Mouse (Mus musculus): ENCODE results near the gene Tnfrsf18. TPM values are rescaled to one million over a fixed set of nuclear protein-coding genes. Genes with fewer than 3 reads are reported as not detected.

Gene Tnfrsf18
- polyA plus RNA-seq, 1 experiment from 2014 or later = 1.1 TPM

DNA sequence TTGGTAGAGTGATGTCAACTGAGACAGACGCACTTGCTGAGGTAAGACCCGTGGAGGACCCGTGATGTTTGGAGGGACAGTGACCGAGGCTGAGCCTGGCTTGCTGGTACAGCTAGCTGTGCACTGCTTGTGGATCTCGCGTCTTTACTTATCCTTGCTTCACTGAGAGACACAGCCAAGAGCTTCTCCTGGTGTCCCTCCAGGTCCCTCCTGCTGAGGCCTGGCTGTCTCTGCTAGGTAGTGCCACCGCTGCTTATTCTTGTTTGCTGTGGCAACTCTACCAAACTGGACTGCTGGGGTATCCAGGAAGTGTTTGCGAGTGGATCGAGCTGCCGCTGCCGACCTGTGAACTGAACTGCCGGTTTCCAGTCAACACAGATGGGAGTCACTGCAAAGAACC is 6.2 kb upstream of the Tnfrsf18 start:
- no peak overlapping the region for H3K27ac ChIP-seq (replicated peaks)
- H3K4me1 ChIP-seq = no peaks in the 10 kb centered on the region
- 90% methylated on average over 12 of the region's 12 CpGs for WGBS
- no peaks in the 10 kb centered on the region for H3K27me3 ChIP-seq (ENCODE audit: low read depth, poor library complexity, severe bottlenecking)
- H3K4me3 ChIP-seq = no peak overlapping the region
- no peak for DNase-seq (ENCODE audit: low spot score)
- no peaks in the 10 kb centered on the region for H3K9me3 ChIP-seq (replicated peaks)
- H3K36me3 ChIP-seq = peaks cover 41% of the 10 kb centered on the region

DNA sequence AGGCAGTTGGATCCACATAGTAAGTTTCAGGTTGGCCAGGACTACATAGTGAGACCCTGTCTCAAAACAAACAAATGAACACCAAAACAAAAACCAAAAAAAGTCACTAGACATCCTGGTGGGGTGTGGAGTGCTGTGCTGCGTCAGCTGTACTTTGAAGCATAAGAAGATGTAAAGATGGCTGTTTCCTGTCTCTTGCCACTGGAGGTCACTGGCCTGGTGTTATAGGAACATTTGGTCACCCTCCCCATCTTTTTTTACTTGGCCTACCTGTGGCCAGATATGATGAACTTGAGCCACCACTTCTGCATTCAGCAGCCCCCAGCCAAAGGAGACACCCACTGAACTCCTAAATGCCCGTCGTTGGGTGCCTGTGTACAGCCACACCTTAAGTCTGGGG is 4.6 kb upstream of the Tnfrsf18 start:
- peaks cover 36% of the 10 kb centered on the region for H3K36me3 ChIP-seq
- DNase-seq (ENCODE audit: low spot score) = no peak
- H3K4me3 ChIP-seq = no peak overlapping the region
- 84% methylated on average over 3 of the region's 3 CpGs for WGBS
- H3K27ac ChIP-seq (replicated peaks) = no peak overlapping the region
- H3K27me3 ChIP-seq (ENCODE audit: low read depth, poor library complexity, severe bottlenecking) = no peaks in the 10 kb centered on the region
- H3K4me1 ChIP-seq = no peaks in the 10 kb centered on the region
- H3K9me3 ChIP-seq (replicated peaks) = no peaks in the 10 kb centered on the region

DNA sequence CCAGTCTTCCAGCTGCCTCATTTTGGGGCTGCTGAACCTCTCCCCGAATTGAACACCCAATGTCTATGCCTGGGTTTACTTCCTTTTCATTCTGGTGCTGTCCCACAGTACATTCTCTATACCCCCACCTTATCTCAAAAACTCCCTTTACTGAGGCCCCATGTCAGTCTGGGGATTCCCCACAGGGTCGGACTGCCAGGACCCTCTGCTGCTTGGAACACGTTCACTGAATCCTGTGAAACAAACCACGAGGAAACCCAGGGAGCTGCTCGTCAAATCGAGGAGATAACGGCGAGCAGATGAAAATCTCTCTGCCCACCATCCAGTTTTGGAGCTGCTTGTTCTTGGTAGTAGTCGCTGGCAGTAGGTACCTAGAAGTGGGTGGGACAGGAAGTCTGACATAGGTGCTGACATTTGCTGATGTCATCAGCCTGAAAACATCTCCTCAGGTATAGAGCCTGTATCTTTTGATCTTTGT is 4.0 kb upstream of the Tnfrsf18 start:
- DNase-seq (ENCODE audit: low spot score) = no peak
- no peaks in the 10 kb centered on the region for H3K4me1 ChIP-seq

DNA sequence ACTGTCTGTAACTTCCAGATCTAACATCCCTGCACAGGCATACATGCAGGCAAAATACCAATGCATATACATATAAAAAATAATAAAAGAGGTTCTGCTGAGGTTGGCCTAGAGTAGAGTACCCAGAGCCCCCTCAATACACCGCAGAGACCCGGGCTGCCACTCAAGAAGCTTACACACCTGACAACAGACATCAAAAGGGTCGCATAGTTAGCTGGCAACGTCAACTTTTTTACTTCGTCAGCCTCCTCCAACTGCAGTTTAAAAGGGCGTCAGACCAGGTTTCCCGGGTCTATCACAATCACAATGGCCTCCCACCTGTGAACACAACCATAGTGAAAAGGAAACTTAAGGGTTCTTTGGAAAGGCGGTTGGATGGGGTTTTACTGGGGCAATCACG is 2.4 kb upstream of the Tnfrsf18 start:
- Histone ChIP-seq H3K27me3 (ENCODE audit: low read depth, poor library complexity, severe bottlenecking) (no peaks in the 10 kb centered on the region), H3K36me3 (peaks cover 54% of the 10 kb centered on the region), H3K4me1 (no peaks in the 10 kb centered on the region), H3K9me3 (replicated peaks) (no peaks in the 10 kb centered on the region), H3K4me3 (no peak overlapping the region), H3K27ac (replicated peaks) (no peak overlapping the region)
- no peak for DNase-seq (ENCODE audit: low spot score)
- WGBS = 90% methylated on average over 9 of the region's 9 CpGs

More for the DNA sequence above, 4.0 kb upstream of the Tnfrsf18 start:
- Histone ChIP-seq H3K9me3 (replicated peaks) (no peaks in the 10 kb centered on the region), H3K27me3 (ENCODE audit: low read depth, poor library complexity, severe bottlenecking) (no peaks in the 10 kb centered on the region), H3K4me3 (no peak overlapping the region), H3K27ac (replicated peaks) (no peak overlapping the region), H3K36me3 (peaks cover 39% of the 10 kb centered on the region)
- 79% methylated on average over 9 of the region's 9 CpGs for WGBS

DNA sequence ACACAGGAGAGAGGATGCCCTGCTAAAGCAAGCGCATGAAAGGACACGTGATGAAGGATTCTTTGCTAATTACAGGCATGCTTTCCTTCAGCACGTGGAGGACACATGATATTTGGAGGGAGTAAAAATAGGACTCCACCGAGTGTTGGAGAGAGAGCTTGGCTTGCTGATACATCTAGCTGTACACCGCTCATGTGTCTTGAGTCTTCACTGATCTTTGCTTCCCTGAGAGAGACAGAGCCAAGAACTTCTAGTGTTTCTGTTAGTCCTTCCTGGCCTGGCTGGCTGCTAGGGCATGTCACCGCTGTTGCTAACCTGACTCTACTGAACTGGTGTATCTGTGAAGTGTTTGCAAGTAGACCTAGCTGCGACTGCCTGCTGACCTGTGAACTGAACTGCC is 1.8 kb upstream of the Tnfrsf18 start:
- Histone ChIP-seq H3K36me3 (peaks cover 59% of the 10 kb centered on the region), H3K4me1 (no peaks in the 10 kb centered on the region), H3K27ac (replicated peaks) (no peak overlapping the region), H3K27me3 (ENCODE audit: low read depth, poor library complexity, severe bottlenecking) (no peaks in the 10 kb centered on the region), H3K4me3 (no peak overlapping the region), H3K9me3 (replicated peaks) (no peaks in the 10 kb centered on the region)
- 96% methylated on average over 7 of the region's 7 CpGs for WGBS
- DNase-seq (ENCODE audit: low spot score) = no peak

DNA sequence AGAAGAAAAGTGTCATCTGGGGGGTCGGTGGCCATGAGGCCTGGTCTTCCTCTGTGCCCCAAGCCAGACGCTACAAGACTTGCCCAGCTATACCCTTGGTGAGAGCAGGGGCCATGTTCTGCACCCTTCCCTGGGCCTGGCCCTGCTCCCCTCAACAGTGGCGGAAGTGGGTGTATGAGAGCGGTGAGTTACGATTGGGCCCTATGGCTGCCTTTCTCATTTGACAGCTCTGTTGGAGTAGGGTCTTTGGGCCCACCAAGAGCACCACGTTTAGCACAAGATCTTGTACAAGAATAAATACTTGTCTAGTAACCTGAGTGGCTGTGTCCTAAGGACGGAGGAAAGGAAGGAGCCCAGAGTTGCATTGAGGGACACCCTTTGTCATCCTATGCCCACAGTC is 2.6 kb downstream of the Tnfrsf18 start:
- DNase-seq (ENCODE audit: low spot score) = no peak
- H3K36me3 ChIP-seq = peaks cover 43% of the 10 kb centered on the region
- H3K4me1 ChIP-seq = peaks cover 31% of the 10 kb centered on the region
- no peak overlapping the region for H3K27ac ChIP-seq (replicated peaks)
- WGBS = 89% methylated on average over 7 of the region's 7 CpGs
- H3K27me3 ChIP-seq (ENCODE audit: low read depth, poor library complexity, severe bottlenecking) = no peaks in the 10 kb centered on the region
- H3K9me3 ChIP-seq (replicated peaks) = no peaks in the 10 kb centered on the region
- H3K4me3 ChIP-seq = no peak overlapping the region

DNA sequence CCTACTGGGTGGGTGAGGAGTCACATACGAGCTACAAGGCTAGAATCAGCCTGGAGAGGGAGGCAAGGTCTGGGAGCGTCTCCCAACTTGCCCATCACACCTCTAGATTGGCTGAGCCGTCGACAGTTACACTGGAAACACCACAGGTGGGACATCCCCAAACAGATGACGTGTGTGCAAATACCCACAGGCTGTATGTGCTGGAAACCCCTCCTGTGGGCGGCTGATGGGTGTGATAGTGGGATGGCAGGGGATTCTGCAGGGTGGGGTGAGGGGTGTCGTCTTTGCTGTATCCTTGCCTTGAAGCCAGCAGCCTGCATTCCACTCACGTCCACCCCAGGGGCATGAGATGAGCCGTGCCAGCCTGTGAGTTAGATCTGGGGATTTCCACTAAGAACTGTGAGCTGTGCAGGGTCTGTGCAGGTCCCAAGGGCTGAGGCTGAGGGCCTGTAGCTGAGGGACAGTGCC is 4.7 kb downstream of the Tnfrsf18 start:
- Histone ChIP-seq H3K9me3 (replicated peaks) (no peaks in the 10 kb centered on the region), H3K27ac (replicated peaks) (peak overlapping the region; percentile 89), H3K36me3 (peaks cover 39% of the 10 kb centered on the region), H3K4me1 (peaks cover 44% of the 10 kb centered on the region), H3K4me3 (peak overlapping the region; percentile 62), H3K27me3 (ENCODE audit: low read depth, poor library complexity, severe bottlenecking) (peaks cover 19% of the 10 kb centered on the region)
- 72% methylated on average over 9 of the region's 9 CpGs for WGBS
- no peak for DNase-seq (ENCODE audit: low spot score)

DNA sequence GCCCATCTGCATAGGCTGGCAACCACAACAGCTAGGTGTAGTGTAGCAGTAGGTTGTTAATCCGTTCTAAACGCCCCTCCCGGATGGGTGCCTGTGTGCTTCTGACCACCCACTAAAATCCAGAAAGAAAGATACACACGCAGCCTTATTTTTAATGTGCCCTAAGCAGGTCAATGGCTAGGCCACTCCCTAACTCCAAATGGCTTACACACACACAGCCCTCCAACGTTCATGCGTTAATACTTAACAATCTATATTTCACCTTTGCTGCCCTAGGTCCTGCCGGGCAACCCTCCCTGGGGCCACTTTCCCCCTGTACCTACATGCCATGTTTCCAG is 5.3 kb downstream of the Tnfrsf18 start:
- Histone ChIP-seq H3K9me3 (replicated peaks) (no peaks in the 10 kb centered on the region), H3K4me1 (peaks cover 47% of the 10 kb centered on the region), H3K36me3 (peaks cover 34% of the 10 kb centered on the region), H3K27me3 (ENCODE audit: low read depth, poor library complexity, severe bottlenecking) (peaks cover 25% of the 10 kb centered on the region), H3K27ac (replicated peaks) (peak overlapping the region; percentile 89), H3K4me3 (peak overlapping the region; percentile 62)
- DNase-seq (ENCODE audit: low spot score) = no peak
- 4% methylated on average over 7 of the region's 7 CpGs for WGBS

DNA sequence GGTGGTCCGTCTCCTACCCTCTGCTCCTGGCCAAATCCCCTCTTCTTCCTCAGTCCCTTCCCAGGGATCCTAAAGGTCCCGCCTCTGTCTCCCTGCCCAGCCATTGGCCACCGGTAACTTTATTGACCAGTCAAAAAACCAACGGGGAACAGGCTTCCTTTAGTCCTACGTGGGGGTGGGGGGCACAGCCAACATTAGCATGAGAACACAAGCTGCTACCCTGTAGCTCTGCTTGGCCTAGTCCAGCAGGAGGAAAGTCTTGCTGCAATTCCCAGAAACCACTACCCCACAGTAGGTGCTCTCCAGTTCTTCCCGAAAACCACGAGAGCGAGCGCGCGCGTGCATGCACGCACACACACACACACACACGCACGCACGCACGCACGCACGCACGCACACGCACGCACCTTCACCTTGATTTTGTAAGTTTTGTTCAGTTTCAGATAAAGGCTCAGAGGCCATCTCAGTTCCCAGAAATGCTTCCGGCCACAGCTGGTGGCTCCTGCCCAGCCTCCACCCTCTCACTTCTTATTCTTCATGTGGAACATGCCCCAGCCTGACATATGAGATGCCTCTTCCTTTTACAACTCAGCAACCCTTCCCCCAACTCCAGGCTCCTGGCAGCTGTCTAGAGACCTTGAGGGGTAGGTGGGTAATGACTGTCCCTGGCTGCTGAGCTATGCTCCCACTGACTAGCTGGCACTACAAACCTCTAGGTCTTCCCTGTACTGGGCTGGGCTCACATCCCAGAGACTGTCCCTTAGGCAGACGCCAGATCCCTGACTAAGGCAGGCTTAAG is 5.8 kb downstream of the Tnfrsf18 start:
- Histone ChIP-seq H3K9me3 (replicated peaks) (no peaks in the 10 kb centered on the region), H3K27ac (replicated peaks) (peak overlapping the region; percentile 89), H3K36me3 (peaks cover 29% of the 10 kb centered on the region), H3K4me3 (peak overlapping the region; percentile 62), H3K27me3 (ENCODE audit: low read depth, poor library complexity, severe bottlenecking) (peaks cover 30% of the 10 kb centered on the region), H3K4me1 (peaks cover 47% of the 10 kb centered on the region)
- 3% methylated on average over 24 of the region's 24 CpGs for WGBS
- peak; percentile 85 for DNase-seq (ENCODE audit: low spot score)

DNA sequence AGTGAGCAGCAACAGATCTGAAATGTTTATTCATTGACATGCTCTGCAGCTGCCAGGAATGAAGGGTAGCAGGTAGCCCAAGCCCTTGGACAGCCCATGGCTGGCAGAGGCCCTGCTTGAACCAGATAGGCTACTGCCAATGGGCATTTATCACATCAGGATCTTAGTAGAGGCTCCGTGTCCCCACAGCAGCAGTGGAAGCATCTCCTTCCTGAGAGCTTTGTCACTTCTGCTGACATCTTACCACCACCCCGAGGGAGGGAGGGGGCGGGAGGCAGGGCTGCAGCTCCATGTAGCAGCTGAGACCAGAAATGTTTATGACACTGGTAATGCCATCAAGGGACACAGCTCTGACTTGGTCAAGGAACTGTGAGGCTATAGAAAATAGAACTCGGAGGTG is 6.9 kb downstream of the Tnfrsf18 start:
- H3K36me3 ChIP-seq = peaks cover 18% of the 10 kb centered on the region
- no peak for DNase-seq (ENCODE audit: low spot score)
- WGBS = 92% methylated on average over 4 of the region's 4 CpGs
- peaks cover 47% of the 10 kb centered on the region for H3K4me1 ChIP-seq
- H3K27ac ChIP-seq (replicated peaks) = peak overlapping the region; percentile 89; the same call in 1 of the 2 replicates
- H3K27me3 ChIP-seq (ENCODE audit: low read depth, poor library complexity, severe bottlenecking) = peaks cover 30% of the 10 kb centered on the region
- no peak overlapping the region for H3K4me3 ChIP-seq
- H3K9me3 ChIP-seq (replicated peaks) = no peaks in the 10 kb centered on the region

DNA sequence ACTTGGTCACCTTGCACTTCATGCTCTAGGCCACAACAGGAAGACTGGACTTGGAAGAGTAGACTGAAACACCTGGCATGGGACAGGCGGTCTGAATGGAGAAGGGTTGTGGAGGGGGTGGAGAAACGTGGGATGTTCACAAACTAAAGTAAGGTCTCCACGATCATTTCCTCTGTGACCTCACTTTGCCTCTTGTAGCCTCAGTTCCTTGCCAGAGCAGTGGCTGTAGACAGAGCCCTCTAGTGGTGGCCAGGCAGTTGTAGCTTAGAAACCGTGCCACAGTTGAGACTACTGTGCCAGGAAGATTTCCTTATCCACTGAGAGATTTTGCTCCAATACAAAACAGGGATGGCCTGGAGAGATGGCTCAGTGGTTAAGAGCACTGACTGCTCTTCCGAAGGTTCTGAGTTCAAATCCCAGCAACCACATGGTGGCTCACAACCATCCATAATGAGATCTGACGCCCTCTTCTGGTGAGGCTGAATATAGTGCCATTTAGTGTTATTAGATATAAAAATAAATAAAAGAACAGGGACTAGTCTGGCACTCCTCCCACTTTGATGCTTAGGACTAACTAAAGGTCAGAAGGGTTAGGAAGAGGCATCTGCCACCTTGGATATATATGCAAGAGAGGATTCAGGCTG is 7.6 kb downstream of the Tnfrsf18 start:
- H3K9me3 ChIP-seq (replicated peaks) = no peaks in the 10 kb centered on the region
- H3K4me1 ChIP-seq = peaks cover 47% of the 10 kb centered on the region
- DNase-seq (ENCODE audit: low spot score) = peak; percentile 46
- no peak overlapping the region for H3K27ac ChIP-seq (replicated peaks)
- H3K27me3 ChIP-seq (ENCODE audit: low read depth, poor library complexity, severe bottlenecking) = peaks cover 30% of the 10 kb centered on the region
- WGBS = 52% methylated on average over 6 of the region's 6 CpGs
- H3K36me3 ChIP-seq = peaks cover 11% of the 10 kb centered on the region
- no peak overlapping the region for H3K4me3 ChIP-seq

DNA sequence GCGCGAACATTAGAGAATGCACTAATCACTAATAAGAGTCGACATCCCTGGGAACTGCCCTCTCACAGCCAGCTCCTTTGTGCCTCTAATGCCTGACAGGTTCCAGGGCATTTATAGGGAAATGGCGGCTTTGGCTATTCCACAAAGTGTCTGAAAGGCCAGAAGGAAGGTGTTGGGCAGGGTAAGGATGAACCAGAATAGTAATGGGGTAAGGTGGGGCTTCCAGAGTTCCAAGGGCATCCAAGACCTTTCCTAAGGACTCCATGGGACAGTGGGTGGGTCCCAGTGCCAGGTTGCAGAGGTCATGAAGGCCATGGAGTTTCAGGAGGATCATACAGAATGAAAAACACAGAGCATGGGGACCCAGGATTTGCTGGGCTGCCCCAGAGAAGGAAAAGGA is 8.3 kb downstream of the Tnfrsf18 start:
- WGBS = 48% methylated on average over 4 of the region's 4 CpGs
- Histone ChIP-seq H3K4me3 (peak overlapping the region; percentile 47), H3K27ac (replicated peaks) (no peak overlapping the region), H3K9me3 (replicated peaks) (no peaks in the 10 kb centered on the region), H3K4me1 (peaks cover 47% of the 10 kb centered on the region), H3K36me3 (peaks cover 5% of the 10 kb centered on the region), H3K27me3 (ENCODE audit: low read depth, poor library complexity, severe bottlenecking) (peaks cover 30% of the 10 kb centered on the region)
- DNase-seq (ENCODE audit: low spot score) = no peak

DNA sequence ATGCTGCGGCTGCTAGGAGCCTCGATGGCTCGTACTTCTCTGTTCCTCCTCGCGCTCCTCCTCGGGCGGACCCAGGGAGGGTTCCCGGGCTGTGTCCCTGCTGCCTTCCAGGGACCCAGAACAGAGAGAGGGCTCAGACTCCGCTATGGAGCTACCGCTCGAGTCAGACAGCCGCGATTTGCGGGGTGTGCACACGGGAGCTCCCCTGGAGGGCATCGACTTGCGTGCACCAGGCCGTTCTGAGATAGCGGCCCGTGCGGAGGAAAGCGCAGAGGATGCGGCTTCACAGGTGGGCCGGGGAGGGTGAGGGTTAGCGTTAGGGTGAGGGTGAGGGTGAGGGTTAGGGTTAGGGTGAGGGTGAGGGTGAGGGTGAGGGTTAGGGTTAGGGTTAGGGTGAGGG is 8.9 kb downstream of the Tnfrsf18 start:
- peaks cover 47% of the 10 kb centered on the region for H3K4me1 ChIP-seq
- H3K4me3 ChIP-seq = peak overlapping the region; percentile 47
- no peaks in the 10 kb centered on the region for H3K36me3 ChIP-seq
- WGBS = 9% methylated on average over 25 of the region's 25 CpGs
- no peak overlapping the region; the same call in 1 of the 2 replicates for H3K27ac ChIP-seq (replicated peaks)
- H3K27me3 ChIP-seq (ENCODE audit: low read depth, poor library complexity, severe bottlenecking) = peaks cover 30% of the 10 kb centered on the region
- DNase-seq (ENCODE audit: low spot score) = peak; percentile 28
- no peaks in the 10 kb centered on the region for H3K9me3 ChIP-seq (replicated peaks)

Data from midbrain, embryonic 10.5 days (tissue).